Mouse (Mus musculus): ENCODE results near the gene Kcne3.

The Kcne3 gene

DNA sequence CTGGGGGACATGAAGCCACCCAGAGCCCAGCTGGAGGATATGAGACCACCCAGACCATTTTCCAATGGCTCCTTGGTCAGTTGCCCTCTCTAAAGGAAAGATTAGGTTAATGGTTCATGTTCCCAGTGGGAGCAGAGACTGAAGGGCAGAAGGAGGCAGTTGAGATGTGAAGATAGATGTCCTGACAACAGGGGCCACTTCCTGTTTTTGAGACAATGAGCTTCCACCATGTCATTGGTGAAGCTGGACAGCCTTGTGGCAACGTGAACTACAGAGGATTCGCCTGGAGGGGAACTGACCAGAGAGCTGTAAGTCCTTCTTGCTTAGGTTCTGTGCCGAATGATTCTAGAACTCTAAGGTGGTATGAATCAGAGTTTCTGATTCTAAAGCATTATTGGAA, at the start of gene Kcne3:
Gene Kcne3, plus strand, starts transcription at position 234 of the 400 bp plus-strand sequence.
- DNase-seq (ENCODE audit: inconsistent age in 2 of 2, low spot score in 1 of 2), result no peak

DNA sequence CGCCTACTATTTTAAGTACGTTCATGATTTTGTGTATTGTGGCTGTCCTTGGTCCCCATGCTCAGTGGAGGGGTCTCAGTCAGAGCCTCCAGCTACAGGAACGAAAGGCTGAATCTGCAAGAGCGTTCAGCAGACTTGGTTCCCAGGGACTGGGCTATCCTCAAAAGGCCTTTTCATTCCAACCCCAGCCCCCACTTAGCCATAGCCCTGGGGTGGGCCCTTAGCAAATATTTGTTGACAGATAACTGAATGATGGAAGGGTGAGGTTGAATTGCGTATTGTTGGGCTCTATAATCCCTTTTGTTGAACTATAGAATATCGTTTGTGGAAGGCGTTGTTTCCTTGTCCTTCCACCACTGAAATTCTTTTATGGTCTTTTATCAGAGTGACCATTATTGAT, 49.8 kb upstream of the Kcne3 start:
- DNase-seq (ENCODE audit: inconsistent age in 2 of 2, low spot score in 1 of 2), result no peak

DNA sequence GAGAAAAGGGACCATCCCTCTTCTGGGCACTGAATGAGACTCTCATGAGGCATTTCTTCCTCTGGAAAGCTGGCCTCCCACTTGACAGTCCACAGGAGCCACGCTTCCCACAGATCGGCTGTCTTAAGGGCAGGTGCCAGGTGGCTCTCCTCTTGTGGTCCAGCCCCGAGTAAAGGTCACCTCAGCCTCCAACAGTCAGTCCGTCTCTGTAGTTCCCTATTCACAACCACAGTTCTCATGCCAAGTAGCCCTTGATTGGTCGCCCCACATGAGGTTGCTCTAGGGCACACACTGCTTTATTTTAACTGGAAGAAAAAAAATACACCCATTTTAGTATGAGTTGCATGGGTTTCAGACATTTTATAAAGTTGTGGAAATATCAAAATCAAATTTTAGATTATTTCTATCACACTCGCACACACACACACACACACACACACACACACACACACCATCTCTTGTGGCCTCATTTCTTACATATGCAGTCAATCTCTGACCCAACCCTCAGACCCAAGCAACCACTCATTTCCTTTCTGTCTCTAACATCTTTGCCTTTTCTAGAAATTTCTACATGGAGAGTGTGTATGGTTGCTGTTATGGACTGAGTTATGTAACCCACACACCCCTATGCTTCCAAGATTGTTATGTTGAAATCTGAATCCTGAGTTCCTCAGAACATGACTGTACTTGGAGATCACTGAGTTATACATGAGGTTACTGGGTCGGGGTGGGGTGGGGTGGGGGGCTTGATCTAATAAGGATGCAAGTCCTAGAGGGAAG, 47.9 kb upstream of the Kcne3 start:
- DNase-seq (ENCODE audit: inconsistent age in 2 of 2, low spot score in 1 of 2), result no peak

- no peak for DNase-seq (ENCODE audit: inconsistent age in 2 of 2, low spot score in 1 of 2)
Measured at GRCm38 (mm10) chr7:100130592-100130991, 45.7 kb upstream of the Kcne3 start.

GRCm38 (mm10) chr7:100132379-100132778, 43.9 kb upstream of the Kcne3 start:
- no peak for DNase-seq (ENCODE audit: inconsistent age in 2 of 2, low spot score in 1 of 2)

- peak; percentile 48 to 66 for DNase-seq (ENCODE audit: inconsistent age in 2 of 2, low spot score in 1 of 2)
Measured at GRCm38 (mm10) chr7:100137038-100137437, 39.3 kb upstream of the Kcne3 start.

- DNase-seq (ENCODE audit: inconsistent age in 2 of 2, low spot score in 1 of 2), result no peak
Measured at GRCm38 (mm10) chr7:100138075-100138474, 38.2 kb upstream of the Kcne3 start.

DNA sequence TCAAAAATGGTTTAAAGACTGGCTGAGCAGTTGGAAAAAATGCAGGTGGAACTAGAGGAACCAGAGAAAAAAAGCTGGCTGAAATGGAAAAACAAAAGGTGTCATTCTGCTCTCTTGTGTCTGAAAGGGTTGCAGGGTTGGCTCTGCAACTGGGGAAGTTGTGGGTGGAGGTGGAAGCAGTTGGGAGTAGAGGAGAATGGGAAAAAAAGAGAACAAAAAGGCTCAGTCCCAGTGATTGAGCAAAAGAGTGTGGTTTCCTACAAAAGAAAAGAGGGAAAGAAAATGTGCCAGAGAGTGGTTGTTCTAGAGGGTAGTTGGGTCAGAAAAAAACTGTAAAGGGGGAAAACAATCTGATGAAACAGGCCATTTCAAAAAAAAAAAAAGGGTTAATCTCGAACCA, 35.7 kb upstream of the Kcne3 start:
- no peak for DNase-seq (ENCODE audit: inconsistent age in 2 of 2, low spot score in 1 of 2)

DNA sequence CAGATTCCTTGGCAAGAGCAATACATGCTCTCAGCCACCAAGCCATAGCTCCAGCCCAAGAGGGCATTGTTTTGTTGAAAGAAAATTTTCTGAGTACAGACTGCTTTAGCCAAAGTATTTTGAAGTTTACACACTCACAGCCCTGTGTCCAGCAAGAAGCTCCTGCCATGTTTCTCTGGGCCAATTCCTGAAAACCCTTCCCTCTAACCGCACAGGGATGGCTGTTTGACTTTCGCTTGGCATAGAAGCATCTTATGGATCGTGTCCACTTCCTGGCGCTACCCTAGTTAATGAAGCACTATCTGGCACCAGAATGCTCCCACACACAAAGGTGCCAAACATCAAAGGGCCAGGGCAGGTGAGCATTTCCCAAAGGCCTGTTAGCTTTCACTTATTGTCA, 27.7 kb upstream of the Kcne3 start:
- DNase-seq (ENCODE audit: inconsistent age in 2 of 2, low spot score in 1 of 2), result no peak

DNA sequence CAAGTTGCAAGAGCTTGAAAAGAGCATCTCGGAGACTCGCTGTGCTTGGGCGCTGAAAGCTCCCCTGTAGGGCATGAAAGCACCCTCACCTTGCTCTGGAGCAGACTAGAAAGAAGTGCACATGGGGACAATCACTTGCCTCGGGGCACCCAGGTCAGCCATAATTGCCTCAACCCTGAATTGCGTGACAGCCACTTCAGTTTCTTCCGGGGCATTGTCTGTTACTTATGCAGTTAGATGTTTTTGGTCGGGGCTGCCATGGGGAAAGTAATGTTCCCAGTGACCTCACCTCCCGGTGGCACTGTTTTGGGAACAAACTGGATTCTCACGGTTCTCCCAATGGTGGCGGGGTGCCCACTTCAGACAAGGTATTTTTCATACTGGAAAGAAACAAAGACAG, 26.2 kb upstream of the Kcne3 start:
- DNase-seq (ENCODE audit: inconsistent age in 2 of 2, low spot score in 1 of 2), result peak in 1 of 2 experiments; percentile 43

DNA sequence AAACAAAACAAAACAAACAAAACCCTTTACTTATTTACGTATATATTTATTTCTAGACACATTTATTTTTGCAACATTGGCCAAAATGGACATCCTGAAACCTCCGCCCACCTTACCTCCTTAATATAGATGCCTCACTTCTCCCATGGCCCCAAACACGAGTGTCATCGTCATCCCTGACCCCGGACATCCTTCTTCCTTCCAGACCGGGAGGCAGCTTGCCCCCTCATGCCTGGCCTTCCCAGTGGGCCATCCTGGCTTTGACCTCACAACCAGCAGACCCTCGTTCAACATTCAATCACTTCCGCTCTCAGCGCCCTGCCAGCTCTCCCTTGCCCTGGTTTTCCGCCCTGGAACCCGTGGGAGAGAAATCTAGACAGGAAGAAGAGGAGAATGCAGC, 25.7 kb upstream of the Kcne3 start:
- peak in 1 of 2 experiments; percentile 56 for DNase-seq (ENCODE audit: inconsistent age in 2 of 2, low spot score in 1 of 2)

- DNase-seq (ENCODE audit: inconsistent age in 2 of 2, low spot score in 1 of 2), result peak in 1 of 2 experiments; percentile 23
Measured at GRCm38 (mm10) chr7:100157669-100158068, 18.6 kb upstream of the Kcne3 start.

GRCm38 (mm10) chr7:100159105-100159841, 17.0 kb upstream of the Kcne3 start, which contains the start of gene Lipt2:
TSS of gene Lipt2 (plus strand) at chr7:100159277.
- peak; percentile 97 to 98 for DNase-seq (ENCODE audit: inconsistent age in 2 of 2, low spot score in 1 of 2)

- DNase-seq (ENCODE audit: inconsistent age in 2 of 2, low spot score in 1 of 2), result peak; percentile 39 to 80
Measured at GRCm38 (mm10) chr7:100160006-100160405, 16.3 kb upstream of the Kcne3 start.

DNA sequence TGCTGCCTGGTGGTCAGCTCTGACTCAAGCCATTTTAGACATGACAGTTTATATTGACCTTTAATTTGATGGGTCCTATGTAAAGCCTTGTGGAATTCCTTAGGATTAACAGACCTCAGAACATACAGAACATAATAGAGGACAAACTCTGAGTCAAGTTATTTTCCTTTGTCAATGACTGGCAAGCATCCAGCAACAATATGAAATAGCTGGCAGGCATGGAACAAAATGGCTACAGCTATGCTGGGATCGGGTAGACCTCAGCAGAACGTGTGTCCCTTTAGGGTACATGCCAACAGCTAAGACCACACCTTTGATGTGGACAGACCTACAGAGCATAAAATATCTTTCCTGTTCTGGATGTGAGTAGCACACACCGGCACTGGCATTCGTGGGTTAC, 12.8 kb upstream of the Kcne3 start:
- peak in 1 of 2 experiments; percentile 36 for DNase-seq (ENCODE audit: inconsistent age in 2 of 2, low spot score in 1 of 2)

- DNase-seq (ENCODE audit: inconsistent age in 2 of 2, low spot score in 1 of 2), result peak in 1 of 2 experiments; percentile 43
Measured at GRCm38 (mm10) chr7:100168654-100169053, 7.6 kb upstream of the Kcne3 start.

DNA sequence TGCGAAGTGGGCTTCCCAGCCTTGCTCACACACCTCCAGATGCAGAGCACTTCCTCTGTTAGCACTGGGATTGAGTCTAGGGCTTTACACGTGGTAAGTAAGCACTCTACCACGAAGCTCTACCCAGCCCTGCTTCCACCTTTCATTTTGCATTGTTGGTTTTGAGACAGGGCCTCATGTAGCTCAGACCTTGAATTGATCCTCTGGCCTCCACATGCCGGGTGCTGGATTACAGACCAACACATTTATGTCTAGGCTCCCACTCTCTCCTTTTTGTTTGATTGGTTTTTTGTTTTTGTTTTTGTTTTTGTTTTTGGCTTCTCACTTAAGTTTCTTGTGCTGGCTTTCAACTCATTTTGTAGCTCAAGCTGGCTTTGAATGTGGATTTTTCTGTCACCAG, 5.5 kb upstream of the Kcne3 start:
- no peak for DNase-seq (ENCODE audit: inconsistent age in 2 of 2, low spot score in 1 of 2)

DNA sequence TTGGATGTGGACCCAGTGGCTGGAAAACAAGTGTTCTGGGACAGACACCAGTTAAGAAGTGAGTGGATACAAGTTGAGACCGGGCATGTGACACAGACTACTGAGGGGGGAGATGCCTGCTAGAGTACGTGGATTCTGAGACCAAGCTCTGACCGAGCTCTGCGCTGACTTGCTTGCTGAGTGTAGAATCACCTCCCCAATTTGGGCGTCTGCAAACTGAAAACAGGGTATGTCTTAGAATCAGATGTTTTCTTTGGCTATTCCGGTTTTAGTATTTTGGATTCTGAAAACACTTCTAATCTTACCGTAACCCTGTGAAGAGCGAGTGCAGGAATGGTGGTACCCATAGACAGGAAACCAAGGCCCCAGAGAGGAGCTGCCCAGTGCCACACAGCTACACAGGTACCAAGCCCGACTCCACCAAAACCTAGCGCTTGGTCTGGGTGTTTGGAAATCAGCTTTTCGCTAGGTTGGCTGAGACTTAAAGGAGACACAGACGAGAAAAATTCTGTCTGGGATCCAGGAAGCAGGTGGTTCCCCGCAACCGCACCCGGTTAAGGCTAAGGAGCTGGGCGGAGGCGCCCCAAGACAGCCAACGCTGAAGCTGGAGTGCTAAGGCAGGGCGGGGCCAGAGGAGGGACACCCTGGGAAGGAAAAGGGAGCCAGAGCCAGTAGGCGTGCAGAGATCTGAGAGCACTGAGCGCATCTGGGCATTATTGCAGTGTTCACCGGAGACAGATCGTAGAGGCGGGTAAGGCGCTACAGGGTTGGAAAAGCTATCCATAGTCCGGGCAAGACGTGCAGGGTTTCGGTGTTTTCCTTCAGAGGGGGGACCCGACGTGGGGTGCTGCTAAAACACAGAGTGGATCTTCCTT, 2.0 kb downstream of the Kcne3 start:
- DNase-seq (ENCODE audit: inconsistent age in 2 of 2, low spot score in 1 of 2), result peak; percentile 41 to 76

- DNase-seq (ENCODE audit: inconsistent age in 2 of 2, low spot score in 1 of 2), result no peak
Measured at GRCm38 (mm10) chr7:100178891-100179233, 2.6 kb downstream of the Kcne3 start.

GRCm38 (mm10) chr7:100179394-100179793, 3.1 kb downstream of the Kcne3 start:
- no peak for DNase-seq (ENCODE audit: inconsistent age in 2 of 2, low spot score in 1 of 2)

DNA sequence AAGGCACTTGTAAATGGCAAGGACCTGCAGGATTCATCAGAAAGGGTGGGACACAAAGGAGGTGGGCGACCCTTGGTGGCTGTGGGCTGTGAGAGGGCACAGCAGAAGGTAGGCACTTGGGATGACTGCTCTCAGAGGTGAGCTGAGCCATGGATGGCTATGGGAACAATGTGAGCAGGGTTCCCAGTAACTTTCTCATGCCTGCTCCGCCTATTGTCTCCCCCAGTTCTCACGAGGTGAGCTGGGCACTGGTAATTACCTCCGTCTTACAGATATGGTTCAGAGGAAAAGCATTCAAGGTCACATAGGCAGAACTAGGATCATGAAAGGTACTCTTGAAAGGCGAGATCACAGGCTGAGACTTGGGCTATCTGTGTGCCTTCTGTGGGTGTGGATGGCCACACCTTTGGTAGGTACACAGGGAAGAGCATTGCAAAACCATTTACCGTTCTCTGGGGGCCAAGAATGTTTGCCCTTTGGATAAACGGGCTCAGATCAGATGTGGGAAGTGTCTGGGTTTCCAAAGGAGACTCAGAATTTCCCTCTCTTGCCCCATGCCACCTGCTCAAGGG, 3.6 kb downstream of the Kcne3 start:
- no peak for DNase-seq (ENCODE audit: inconsistent age in 2 of 2, low spot score in 1 of 2)

Measured in adrenal gland, adult (tissue).